Mouse (Mus musculus): ENCODE results near the gene Setd5.

- TF ChIP-seq TAL1 (IDR thresholded peaks at IDR 0.05; ENCODE audit: low read length), result no peak
- no peak for TF ChIP-seq GATA1 (IDR thresholded peaks at IDR 0.05; ENCODE audit: low read length)
Observed at GRCm38 (mm10) chr6:113141389-113142094, 64.4 kb downstream of the Setd5 start.
